Mouse (Mus musculus): ENCODE results near the gene Calcb. TPM values are rescaled to one million over a fixed set of nuclear protein-coding genes. Genes with fewer than 3 reads are reported as not detected.

Calcb gene
- polyA plus RNA-seq, 1 experiment from 2014 or later: 0.72 TPM

GRCm38 (mm10) chr7:114765273-114765672 lies 46.8 kb downstream of the Calcb start:
- no peak overlapping the region for H3K4me3 ChIP-seq (ENCODE audit: low read depth, low read length)
- WGBS: 57% methylated on average over 3 of the region's 3 CpGs

GRCm38 (mm10) chr7:114766523-114766922 lies 48.1 kb downstream of the Calcb start:
- H3K36me3 ChIP-seq (ENCODE audit: control insufficient read depth, insufficient read depth, low read length): no peaks in the 10 kb centered on the region
- H3K4me1 ChIP-seq (ENCODE audit: control insufficient read depth, insufficient read depth, low read length): no peaks in the 10 kb centered on the region
- no peaks in the 10 kb centered on the region for H3K9me3 ChIP-seq (ENCODE audit: control insufficient read depth, low read length)
- no peak overlapping the region for H3K27ac ChIP-seq (replicated peaks; ENCODE audit: low read depth, low read length)
- H3K9ac ChIP-seq (ENCODE audit: low read depth, low read length): no peak overlapping the region
- no peaks in the 10 kb centered on the region for H3K27me3 ChIP-seq (replicated peaks; ENCODE audit: control insufficient read depth, insufficient read depth, low read length)
- ATAC-seq (ENCODE audit: low read depth): no peak
- no peak for DNase-seq (ENCODE audit: low spot score)
- no peak overlapping the region for H3K4me2 ChIP-seq (ENCODE audit: low read depth, low read length)
- 78% methylated on average over 3 of the region's 3 CpGs for WGBS
- H3K4me3 ChIP-seq (ENCODE audit: low read depth, low read length): no peak overlapping the region

More at GRCm38 (mm10) chr7:114765273-114765672, 46.8 kb downstream of the Calcb start:
- peak; percentile 27 for DNase-seq (ENCODE audit: low spot score)
- Histone ChIP-seq H3K4me2 (ENCODE audit: low read depth, low read length) (no peak overlapping the region), H3K9ac (ENCODE audit: low read depth, low read length) (no peak overlapping the region), H3K36me3 (ENCODE audit: control insufficient read depth, insufficient read depth, low read length) (no peaks in the 10 kb centered on the region), H3K27me3 (replicated peaks; ENCODE audit: control insufficient read depth, insufficient read depth, low read length) (no peaks in the 10 kb centered on the region), H3K27ac (replicated peaks; ENCODE audit: low read depth, low read length) (no peak overlapping the region), H3K4me1 (ENCODE audit: control insufficient read depth, insufficient read depth, low read length) (no peaks in the 10 kb centered on the region), H3K9me3 (ENCODE audit: control insufficient read depth, low read length) (no peaks in the 10 kb centered on the region)
- no peak for ATAC-seq (ENCODE audit: low read depth)

GRCm38 (mm10) chr7:114768516-114768915 lies 50.1 kb downstream of the Calcb start:
- no peak for ATAC-seq (ENCODE audit: low read depth)

GRCm38 (mm10) chr7:114769041-114769440 lies 50.6 kb downstream of the Calcb start:
- no peaks in the 10 kb centered on the region for H3K4me1 ChIP-seq (ENCODE audit: control insufficient read depth, insufficient read depth, low read length)
- H3K36me3 ChIP-seq (ENCODE audit: control insufficient read depth, insufficient read depth, low read length): no peaks in the 10 kb centered on the region
- H3K9ac ChIP-seq (ENCODE audit: low read depth, low read length): no peak overlapping the region
- no peak overlapping the region for H3K4me3 ChIP-seq (ENCODE audit: low read depth, low read length)
- ATAC-seq (ENCODE audit: low read depth) (no peak), DNase-seq (ENCODE audit: low spot score) (no peak)
- no peaks in the 10 kb centered on the region for H3K27me3 ChIP-seq (replicated peaks; ENCODE audit: control insufficient read depth, insufficient read depth, low read length)
- H3K27ac ChIP-seq (replicated peaks; ENCODE audit: low read depth, low read length): no peak overlapping the region
- H3K9me3 ChIP-seq (ENCODE audit: control insufficient read depth, low read length): no peaks in the 10 kb centered on the region
- 82% methylated on average over 4 of the region's 4 CpGs for WGBS
- no peak overlapping the region for H3K4me2 ChIP-seq (ENCODE audit: low read depth, low read length)

More at GRCm38 (mm10) chr7:114768516-114768915, 50.1 kb downstream of the Calcb start:
- Histone ChIP-seq H3K36me3 (ENCODE audit: control insufficient read depth, insufficient read depth, low read length) (no peaks in the 10 kb centered on the region), H3K27me3 (replicated peaks; ENCODE audit: control insufficient read depth, insufficient read depth, low read length) (no peaks in the 10 kb centered on the region), H3K4me3 (ENCODE audit: low read depth, low read length) (no peak overlapping the region), H3K4me2 (ENCODE audit: low read depth, low read length) (no peak overlapping the region), H3K9ac (ENCODE audit: low read depth, low read length) (no peak overlapping the region), H3K9me3 (ENCODE audit: control insufficient read depth, low read length) (no peaks in the 10 kb centered on the region), H3K27ac (replicated peaks; ENCODE audit: low read depth, low read length) (no peak overlapping the region), H3K4me1 (ENCODE audit: control insufficient read depth, insufficient read depth, low read length) (no peaks in the 10 kb centered on the region)
- 90% methylated on average over 5 of the region's 5 CpGs for WGBS
- no peak for DNase-seq (ENCODE audit: low spot score)

- no peak for ATAC-seq (ENCODE audit: low read depth)
- Histone ChIP-seq H3K4me2 (ENCODE audit: low read depth, low read length) (no peak overlapping the region), H3K9ac (ENCODE audit: low read depth, low read length) (no peak overlapping the region), H3K36me3 (ENCODE audit: control insufficient read depth, insufficient read depth, low read length) (no peaks in the 10 kb centered on the region), H3K4me3 (ENCODE audit: low read depth, low read length) (no peak overlapping the region), H3K4me1 (ENCODE audit: control insufficient read depth, insufficient read depth, low read length) (no peaks in the 10 kb centered on the region), H3K27ac (replicated peaks; ENCODE audit: low read depth, low read length) (no peak overlapping the region), H3K9me3 (ENCODE audit: control insufficient read depth, low read length) (no peaks in the 10 kb centered on the region), H3K27me3 (replicated peaks; ENCODE audit: control insufficient read depth, insufficient read depth, low read length) (no peaks in the 10 kb centered on the region)
- WGBS: 92% methylated on average over 3 of the region's 3 CpGs
- no peak for DNase-seq (ENCODE audit: low spot score)
These were observed 52.1 kb downstream of the Calcb start for GRCm38 (mm10) chr7:114770586-114770985.

GRCm38 (mm10) chr7:114771801-114772200 lies 53.4 kb downstream of the Calcb start:
- no peak overlapping the region for H3K9ac ChIP-seq (ENCODE audit: low read depth, low read length)
- WGBS: 73% methylated on average over 7 of the region's 7 CpGs
- ATAC-seq (ENCODE audit: low read depth) (no peak), DNase-seq (ENCODE audit: low spot score) (no peak)
- H3K9me3 ChIP-seq (ENCODE audit: control insufficient read depth, low read length): no peaks in the 10 kb centered on the region
- H3K4me3 ChIP-seq (ENCODE audit: low read depth, low read length): no peak overlapping the region
- no peaks in the 10 kb centered on the region for H3K27me3 ChIP-seq (replicated peaks; ENCODE audit: control insufficient read depth, insufficient read depth, low read length)
- H3K36me3 ChIP-seq (ENCODE audit: control insufficient read depth, insufficient read depth, low read length): no peaks in the 10 kb centered on the region
- no peaks in the 10 kb centered on the region for H3K4me1 ChIP-seq (ENCODE audit: control insufficient read depth, insufficient read depth, low read length)
- H3K27ac ChIP-seq (replicated peaks; ENCODE audit: low read depth, low read length): no peak overlapping the region
- no peak overlapping the region for H3K4me2 ChIP-seq (ENCODE audit: low read depth, low read length)

Other genes with a start within 250 kb of the Calcb start
- 2.1 and 2.2 TPM in 2 replicates for gene Cyp2r1, start 155.7 kb upstream of the Calcb start, polyA plus RNA-seq (2014; fragmentation: Nextera tagmentation; extraction: Ambion mirVana)
- gene Calca, start 82.3 kb upstream of the Calcb start, polyA plus RNA-seq (2014; fragmentation: Nextera tagmentation; extraction: Ambion mirVana): 20.0 and 22.8 TPM in 2 replicates
- gene Insc, start 25.1 kb downstream of the Calcb start, polyA plus RNA-seq (2014; fragmentation: Nextera tagmentation; extraction: Ambion mirVana): 14.9 and 18.1 TPM in 2 replicates